Comparison of ENCODE assay signal across 9 mouse cellular contexts in genomic region chr16:34513956-34514593, GRCm38 (mm10). TPM values are rescaled to one million over a fixed set of nuclear protein-coding genes. Genes with fewer than 3 reads are reported as not detected.
A peak's percentile ranks its signal among the peaks of the same experiment; 100 is the strongest.
DNase-seq lines count a peak whose midpoint lies in the region; ATAC-seq lines count a peak whose summit lies in the region.
"Had no signal": no experiment of that assay in that cellular context is flagged by ENCODE, and none has a peak within 500 bp of the region (broad histone marks: within the 10 kb centered on the region; RNA-seq: fewer than 3 reads in every experiment).

No protein-coding gene starts in this region.

- no peak for ATAC-seq in midbrain, embryonic 11.5 days (ENCODE audit: low FRiP score)
- ATAC-seq in hindbrain, embryonic 14.5 days (ENCODE audit: low FRiP score): peak; percentile 66; the same call in 1 of the 2 replicates
- ATAC-seq: Patski had no signal

- H3K9ac ChIP-seq in midbrain, embryonic 11.5 days (ENCODE audit: low read length): no peak overlapping the region
- peak overlapping the region; percentile 28; the same call in 1 of the 2 replicates for H3K9ac ChIP-seq in hindbrain, embryonic 14.5 days

- H3K27me3 ChIP-seq in midbrain, embryonic 10.5 days (ENCODE audit: low read depth, poor library complexity, severe bottlenecking): no peaks in the 10 kb centered on the region
- no peaks in the 10 kb centered on the region for H3K27me3 ChIP-seq in midbrain, embryonic 11.5 days (ENCODE audit: control insufficient read depth, insufficient read depth, low read length)
- no peaks in the 10 kb centered on the region for H3K27me3 ChIP-seq in hindbrain, embryonic 14.5 days (ENCODE audit: control insufficient read depth, insufficient read depth, low read length)
- H3K27me3 ChIP-seq: Patski had no signal

- no peak overlapping the region for H3K4me3 ChIP-seq in midbrain, embryonic 10.5 days
- H3K4me3 ChIP-seq in midbrain, embryonic 11.5 days (ENCODE audit: low read depth, low read length): no peak overlapping the region
- no peak overlapping the region for H3K4me3 ChIP-seq in hindbrain, embryonic 14.5 days (replicated peaks; ENCODE audit: low read length)

- 0 out of 2 replicates have a peak overlapping the region, but pooled peaks have one; percentile 39 for H3K27ac ChIP-seq in midbrain, embryonic 10.5 days (replicated peaks)
- no peak overlapping the region for H3K27ac ChIP-seq in midbrain, embryonic 11.5 days (ENCODE audit: low read depth, low read length)
- H3K27ac ChIP-seq in hindbrain, embryonic 14.5 days: peak overlapping the region; percentile 27

- DNase-seq in midbrain, embryonic 10.5 days (ENCODE audit: low spot score): no peak
- no peak for DNase-seq in midbrain, embryonic 11.5 days (ENCODE audit: low spot score, missing footprints)
- DNase-seq in hindbrain, embryonic 14.5 days (ENCODE audit: low spot score): no peak
- DNase-seq in left cerebral cortex, adult 8-10 months (ENCODE audit: low spot score in 2 of 2): peak; percentile 65 to 83
- DNase-seq in right cerebral cortex, postnatal 25 days: peak; percentile 78
- no peak for DNase-seq in c-Kit-positive CD71-positive TER-119-positive erythroid progenitor cells, embryonic 14.5 days (ENCODE audit: low spot score)
- no peak for DNase-seq in lung, adult 18-20 months
- DNase-seq: cerebellum, adult 9-10 months had no signal

- WGBS in midbrain, embryonic 10.5 days: 79% methylated on average over 13 of the region's 13 CpGs
- WGBS in midbrain, embryonic 11.5 days: 72% methylated on average over 13 of the region's 13 CpGs
- WGBS in hindbrain, embryonic 14.5 days: 28% methylated on average over 13 of the region's 13 CpGs

- H3K4me1 ChIP-seq in midbrain, embryonic 10.5 days: peaks cover 63% of the 10 kb centered on the region
- peaks cover 9% of the 10 kb centered on the region for H3K4me1 ChIP-seq in midbrain, embryonic 11.5 days (ENCODE audit: control insufficient read depth, insufficient read depth, low read length)
- peaks cover 28% of the 10 kb centered on the region for H3K4me1 ChIP-seq in hindbrain, embryonic 14.5 days (replicated peaks; ENCODE audit: control insufficient read depth, insufficient read depth, low read length)

- H3K36me3 ChIP-seq in midbrain, embryonic 10.5 days: no peaks in the 10 kb centered on the region
- H3K36me3 ChIP-seq in midbrain, embryonic 11.5 days (ENCODE audit: control insufficient read depth, insufficient read depth, low read length): no peaks in the 10 kb centered on the region
- H3K36me3 ChIP-seq in hindbrain, embryonic 14.5 days (replicated peaks; ENCODE audit: control insufficient read depth, insufficient read depth): no peaks in the 10 kb centered on the region

- H3K4me2 ChIP-seq in midbrain, embryonic 11.5 days: no peak overlapping the region
- peak overlapping the region; percentile 25; the same call in 1 of the 2 replicates for H3K4me2 ChIP-seq in hindbrain, embryonic 14.5 days (replicated peaks)

- no peaks in the 10 kb centered on the region for H3K9me3 ChIP-seq in midbrain, embryonic 10.5 days (replicated peaks)
- H3K9me3 ChIP-seq in midbrain, embryonic 11.5 days (ENCODE audit: control insufficient read depth, low read length): no peaks in the 10 kb centered on the region
- H3K9me3 ChIP-seq in hindbrain, embryonic 14.5 days (ENCODE audit: control insufficient read depth, low read length): no peaks in the 10 kb centered on the region

RNA-seq across cellular contexts. Expression of gene Kalrn, which starts 59.3 kb away (rescaled TPM):
- polyA plus RNA-seq in midbrain, embryonic 10.5 days (2016; fragmentation: Nextera tagmentation; extraction: Ambion mirVana): 11.3 and 16.8 TPM in 2 replicates
- polyA plus RNA-seq in midbrain, embryonic 11.5 days (2014; fragmentation: Nextera tagmentation; extraction: Ambion mirVana): 15.5 and 16.8 TPM in 2 replicates
- 25.4 and 30.5 TPM in 2 replicates for polyA plus RNA-seq in hindbrain, embryonic 14.5 days (2014; fragmentation: Nextera tagmentation; extraction: Ambion mirVana)
- 100 to 1,000 TPM; 485 to 551 (median 491) TPM for total RNA-seq in left cerebral cortex, adult 8-10 months (2022)

Comparison
In these comparisons a context has a peak if more than half of its experiments do, and no peak if none do; other contexts are left out.
1. DNase-seq: peak in left cerebral cortex, adult 8-10 months (2 of 2) and right cerebral cortex, postnatal 25 days (single experiment); none in midbrain, embryonic 10.5 days (single experiment), midbrain, embryonic 11.5 days (single experiment), hindbrain, embryonic 14.5 days (single experiment), c-Kit-positive CD71-positive TER-119-positive erythroid progenitor cells, embryonic 14.5 days (single experiment) and lung, adult 18-20 months (0 of 2).